Mouse (Mus musculus) liver, embryonic 16.5 days (tissue): Measurements from ENCODE around the gene Mtmr1. TPM values are rescaled to one million over a fixed set of nuclear protein-coding genes. Genes with fewer than 3 reads are reported as not detected.

Experiments used
- ATAC-seq: fragments of 200-750 bp; cut with Nextera tagmentation; 2 replicates; pipeline ENCODE4 v1.8.0; 2017; ENCODE audit warnings: low read depth, mild to moderate bottlenecking, moderate number of reproducible peaks, moderate library complexity
- H3K27ac ChIP-seq: fragments of 300-500 bp; sonication (generic); 2 replicates; pipeline ENCODE4 v1.5.1; 2014; ENCODE audit warnings: mild to moderate bottlenecking, low read length
- H3K27me3 ChIP-seq: fragments of 300-500 bp; sonication (generic); 2 replicates; pipeline ENCODE4 v1.6.1; 2014; ENCODE audit warnings: low read depth, low read length, mixed read lengths; ENCODE audit not compliant: control insufficient read depth, insufficient read depth
- H3K36me3 ChIP-seq: fragments of 300-500 bp; sonication (generic); 2 replicates; pipeline ENCODE4 v1.6.1; 2014; ENCODE audit warnings: mild to moderate bottlenecking; ENCODE audit not compliant: control insufficient read depth, insufficient read depth
- H3K4me1 ChIP-seq: fragments of 300-500 bp; sonication (generic); 2 replicates; pipeline ENCODE4 v1.6.1; 2014; ENCODE audit warnings: low read depth, low read length, mixed read lengths; ENCODE audit not compliant: control insufficient read depth
- H3K4me2 ChIP-seq: fragments of 300-500 bp; sonication (generic); 2 replicates; pipeline ENCODE4 v1.6.1; 2014; ENCODE audit warnings: low read depth, low read length, mixed read lengths
- H3K4me3 ChIP-seq: fragments of 300-500 bp; sonication (generic); 2 replicates; pipeline ENCODE4 v1.5.1; 2014; ENCODE audit warnings: low read depth, mild to moderate bottlenecking, low read length
- H3K9ac ChIP-seq: fragments of 300-500 bp; sonication (generic); 2 replicates; pipeline ENCODE4 v1.6.1; 2014; ENCODE audit warnings: low read depth, low read length
- H3K9me3 ChIP-seq: fragments of 300-500 bp; sonication (generic); replicated peaks from 2 replicates; pipeline ENCODE4 v1.6.1; 2016; ENCODE audit warnings: low read length; ENCODE audit not compliant: control insufficient read depth
- WGBS: fragments of 180-500 bp; shearing (Covaris S2); extraction: QIAGEN DNeasy Blood & Tissue Kit; methylation state at CpG from one replicate; pipeline ENCODE4 v1.1.7; 2014; ENCODE audit not compliant: insufficient replicate concordance; 5-methylcytosine and 5-hydroxymethylcytosine counted together
- polyA plus RNA-seq: library from polyadenylated mRNA; unstranded; fragments of >200 nt; fragmentation: Nextera tagmentation; extraction: Ambion mirVana; gene quantifications from 2 replicates; pipeline ENCODE4 v1.2.1, GENCODE M21; 2015

Gene Mtmr1
- polyA plus RNA-seq, 1 experiment from 2014 or later: 5.3 TPM

DNA sequence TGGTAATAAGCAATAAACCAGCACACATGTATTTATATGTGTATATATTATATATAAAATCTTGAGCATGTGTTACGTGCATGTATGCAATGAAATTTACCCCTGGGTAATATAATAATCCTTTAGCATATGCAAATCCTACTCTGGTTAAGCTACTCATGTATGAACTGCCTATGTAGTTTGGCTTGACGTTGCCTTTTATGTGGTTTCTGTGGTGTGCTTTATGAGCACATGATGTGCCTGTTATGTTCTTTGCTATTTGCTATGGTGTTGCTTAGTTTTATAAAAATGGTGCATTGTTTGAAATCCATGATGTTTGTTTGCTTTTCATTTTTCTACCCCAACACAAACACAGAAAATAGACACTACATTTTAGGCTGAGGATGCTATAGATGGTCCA, 13.9 kb downstream of the Mtmr1 start:
- no peak for ATAC-seq
- Histone ChIP-seq H3K4me1 (no peaks in the 10 kb centered on the region), H3K9ac (no peak overlapping the region), H3K27ac (no peak overlapping the region), H3K36me3 (no peaks in the 10 kb centered on the region), H3K9me3 (no peaks in the 10 kb centered on the region), H3K27me3 (no peaks in the 10 kb centered on the region), H3K4me2 (no peak overlapping the region), H3K4me3 (no peak overlapping the region)
- 54% methylated on average over 2 of the region's 2 CpGs for WGBS

DNA sequence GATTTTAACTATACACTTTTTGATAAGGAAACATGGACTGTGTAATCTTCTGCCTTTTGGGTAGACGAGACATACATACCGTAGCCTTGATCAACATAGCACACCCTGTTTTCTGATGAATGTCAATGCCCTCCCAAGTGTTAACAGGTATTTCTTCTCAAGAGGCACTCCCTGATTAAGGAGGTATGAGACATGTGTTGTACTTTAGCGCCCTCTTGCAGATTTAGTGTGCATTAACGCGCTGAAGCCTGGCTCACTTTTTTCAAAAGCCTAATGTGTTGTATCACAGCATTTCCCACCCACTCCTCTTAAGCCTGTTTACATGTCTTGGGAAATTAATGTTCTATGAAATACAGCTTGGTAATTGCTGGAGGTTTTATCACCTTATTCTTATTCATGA, 17.0 kb downstream of the Mtmr1 start:
- H3K4me3 ChIP-seq: no peak overlapping the region
- H3K4me2 ChIP-seq: no peak overlapping the region
- no peaks in the 10 kb centered on the region for H3K27me3 ChIP-seq
- no peak for ATAC-seq
- H3K36me3 ChIP-seq: no peaks in the 10 kb centered on the region
- H3K4me1 ChIP-seq: no peaks in the 10 kb centered on the region
- 42% methylated on average over 5 of the region's 5 CpGs for WGBS
- H3K9ac ChIP-seq: no peak overlapping the region
- no peaks in the 10 kb centered on the region for H3K9me3 ChIP-seq
- no peak overlapping the region for H3K27ac ChIP-seq

DNA sequence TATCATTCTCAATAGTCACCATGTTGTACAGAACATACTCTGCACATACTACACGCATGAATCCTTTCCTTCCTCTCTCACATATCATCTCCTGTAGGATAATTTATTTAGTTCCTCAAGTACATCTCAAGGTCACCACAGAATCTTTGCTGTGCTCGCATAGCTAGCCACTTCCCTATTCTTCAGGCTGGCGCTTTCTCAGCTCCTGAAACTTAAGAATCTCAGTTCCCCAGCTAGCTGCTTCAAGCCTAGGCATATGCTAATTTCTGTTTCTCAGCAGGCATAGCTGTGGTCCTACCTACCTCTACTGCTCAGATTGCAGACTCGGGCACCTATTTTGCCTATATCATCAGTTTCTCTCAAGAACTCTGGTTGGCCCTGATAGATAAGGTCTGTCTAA, 31.8 kb downstream of the Mtmr1 start:
- Histone ChIP-seq H3K4me1 (no peaks in the 10 kb centered on the region), H3K4me3 (no peak overlapping the region), H3K27me3 (no peaks in the 10 kb centered on the region), H3K36me3 (0 out of 2 replicates have a peak, but pooled peaks cover 2% of the 10 kb centered on the region), H3K9ac (no peak overlapping the region), H3K9me3 (no peaks in the 10 kb centered on the region), H3K4me2 (no peak overlapping the region), H3K27ac (no peak overlapping the region)
- WGBS: 49% methylated on average over 4 of the region's 4 CpGs
- no peak for ATAC-seq

DNA sequence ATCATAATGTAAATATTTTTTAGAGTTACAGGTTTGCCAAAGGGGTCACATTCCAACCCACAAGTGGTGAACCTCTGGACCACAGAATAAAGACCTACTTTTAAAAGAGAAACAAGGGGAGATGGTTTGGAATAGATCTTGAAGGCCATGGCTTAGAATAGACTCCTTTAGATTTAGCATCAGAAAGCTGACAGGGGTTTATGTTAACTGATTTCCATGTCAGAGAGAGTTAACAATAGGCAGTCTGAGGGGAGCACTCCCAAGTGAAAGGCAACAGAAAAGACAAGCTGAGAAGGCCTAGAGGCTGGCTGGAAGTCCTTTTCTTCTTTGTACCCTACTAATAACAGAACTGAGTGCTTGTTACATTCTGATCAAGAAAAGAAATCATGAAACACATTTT, 41.7 kb downstream of the Mtmr1 start:
- no peaks in the 10 kb centered on the region for H3K4me1 ChIP-seq
- no peak overlapping the region for H3K4me3 ChIP-seq
- H3K4me2 ChIP-seq: no peak overlapping the region
- H3K9me3 ChIP-seq: no peaks in the 10 kb centered on the region
- H3K9ac ChIP-seq: no peak overlapping the region
- H3K27me3 ChIP-seq: no peaks in the 10 kb centered on the region
- H3K36me3 ChIP-seq: peaks cover 3% of the 10 kb centered on the region
- H3K27ac ChIP-seq: no peak overlapping the region
- no peak for ATAC-seq

DNA sequence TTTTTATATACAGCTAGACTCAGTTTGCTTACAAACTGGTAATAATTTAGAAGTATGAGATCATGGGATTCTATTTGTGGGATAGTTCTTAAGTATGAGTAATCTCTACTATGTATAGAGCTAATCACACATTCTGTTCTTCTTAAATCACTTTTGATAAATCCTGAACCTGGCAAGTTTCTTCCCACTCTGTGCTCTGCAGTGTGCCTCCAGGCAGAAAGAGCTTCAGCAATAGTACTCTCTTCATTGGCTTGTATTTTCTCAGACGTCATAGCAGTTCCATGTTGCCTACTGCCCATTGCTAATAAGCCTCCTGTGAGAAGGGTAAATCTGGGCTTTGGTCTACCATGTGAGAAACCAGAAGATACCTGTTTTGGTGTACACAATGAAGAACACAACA, 43.8 kb downstream of the Mtmr1 start:
- no peaks in the 10 kb centered on the region for H3K36me3 ChIP-seq
- no peaks in the 10 kb centered on the region for H3K27me3 ChIP-seq
- H3K4me2 ChIP-seq: no peak overlapping the region
- H3K27ac ChIP-seq: no peak overlapping the region
- H3K4me3 ChIP-seq: no peak overlapping the region
- H3K9ac ChIP-seq: no peak overlapping the region
- no peaks in the 10 kb centered on the region for H3K9me3 ChIP-seq
- no peak for ATAC-seq
- H3K4me1 ChIP-seq: no peaks in the 10 kb centered on the region
- 67% methylated on average over 1 of the region's 1 CpGs for WGBS

DNA sequence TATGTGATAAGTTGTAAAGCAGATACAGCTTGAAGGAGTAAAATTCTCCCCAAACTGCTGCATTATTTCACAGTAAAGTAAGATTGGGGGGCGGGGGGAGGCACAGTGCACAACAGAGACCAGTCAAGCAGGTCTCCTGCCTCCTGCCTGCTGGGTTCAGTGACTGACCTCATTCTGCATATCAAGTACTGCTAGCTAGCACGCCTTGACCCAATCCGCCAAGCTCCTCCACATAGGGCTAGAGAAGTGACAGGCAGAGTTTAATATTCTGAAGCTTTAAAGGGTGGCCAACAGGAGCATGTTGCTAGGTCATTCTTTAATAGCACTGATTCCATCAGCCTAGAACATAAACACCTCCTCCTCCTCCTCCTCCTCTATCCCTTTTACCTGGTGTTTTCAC, 48.2 kb downstream of the Mtmr1 start:
- H3K9me3 ChIP-seq: no peaks in the 10 kb centered on the region
- ATAC-seq: no peak
- H3K27ac ChIP-seq: no peak overlapping the region
- no peak overlapping the region for H3K9ac ChIP-seq
- H3K4me2 ChIP-seq: no peak overlapping the region
- no peaks in the 10 kb centered on the region for H3K36me3 ChIP-seq
- no peaks in the 10 kb centered on the region for H3K4me1 ChIP-seq
- 64% methylated on average over 3 of the region's 3 CpGs for WGBS
- no peak overlapping the region for H3K4me3 ChIP-seq
- no peaks in the 10 kb centered on the region for H3K27me3 ChIP-seq

DNA sequence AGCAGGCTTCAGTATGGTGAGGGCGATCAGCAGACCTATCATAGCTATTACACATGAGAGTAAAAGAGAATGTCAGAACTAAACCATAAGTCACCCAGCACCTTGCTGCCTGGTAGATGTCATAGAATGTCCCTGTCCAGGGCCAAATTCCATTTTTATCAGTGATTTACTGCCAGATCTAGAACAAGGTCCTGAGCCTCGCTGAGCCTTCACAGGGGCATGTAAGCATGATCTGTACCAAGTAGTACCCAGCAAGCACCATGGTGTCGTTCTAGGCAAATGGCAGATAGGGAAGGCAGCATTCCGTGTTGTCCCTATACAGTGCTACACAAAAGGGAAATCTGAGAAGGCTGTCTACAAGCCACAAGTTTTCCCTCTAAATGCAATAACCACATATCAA, 49.1 kb downstream of the Mtmr1 start:
- WGBS: 81% methylated on average over 4 of the region's 4 CpGs

DNA sequence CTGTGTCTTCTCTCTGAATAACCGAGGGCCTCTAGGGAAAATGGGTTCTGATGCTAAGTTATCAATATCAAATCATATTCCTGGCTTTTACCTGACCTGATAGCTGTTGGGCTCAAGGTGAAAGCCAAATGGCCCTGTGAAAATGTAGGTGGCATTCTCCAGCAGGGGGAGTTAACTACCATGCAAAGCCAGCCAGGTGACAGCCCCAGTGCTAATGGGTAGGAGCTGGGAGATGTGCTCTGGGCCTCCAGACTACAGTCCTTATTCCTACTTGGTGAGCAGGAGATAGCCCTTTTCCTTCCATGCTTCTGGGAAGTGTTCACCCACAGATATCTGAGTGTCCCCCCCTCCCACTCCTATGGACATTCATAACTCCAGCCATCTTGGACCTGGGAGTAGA, 60.3 kb downstream of the Mtmr1 start:
- no peak for ATAC-seq
- Histone ChIP-seq H3K4me1 (no peaks in the 10 kb centered on the region; the same call in 1 of the 2 replicates), H3K27me3 (no peaks in the 10 kb centered on the region), H3K4me2 (no peak overlapping the region), H3K27ac (no peak overlapping the region), H3K36me3 (no peaks in the 10 kb centered on the region), H3K9ac (no peak overlapping the region), H3K4me3 (no peak overlapping the region), H3K9me3 (no peaks in the 10 kb centered on the region)
- 43% methylated on average over 1 of the region's 1 CpGs for WGBS

More for the DNA sequence above, 49.1 kb downstream of the Mtmr1 start:
- Histone ChIP-seq H3K36me3 (no peaks in the 10 kb centered on the region), H3K27ac (no peak overlapping the region), H3K9ac (no peak overlapping the region), H3K4me2 (no peak overlapping the region), H3K4me3 (no peak overlapping the region), H3K9me3 (no peaks in the 10 kb centered on the region), H3K27me3 (no peaks in the 10 kb centered on the region), H3K4me1 (no peaks in the 10 kb centered on the region)
- no peak for ATAC-seq

DNA sequence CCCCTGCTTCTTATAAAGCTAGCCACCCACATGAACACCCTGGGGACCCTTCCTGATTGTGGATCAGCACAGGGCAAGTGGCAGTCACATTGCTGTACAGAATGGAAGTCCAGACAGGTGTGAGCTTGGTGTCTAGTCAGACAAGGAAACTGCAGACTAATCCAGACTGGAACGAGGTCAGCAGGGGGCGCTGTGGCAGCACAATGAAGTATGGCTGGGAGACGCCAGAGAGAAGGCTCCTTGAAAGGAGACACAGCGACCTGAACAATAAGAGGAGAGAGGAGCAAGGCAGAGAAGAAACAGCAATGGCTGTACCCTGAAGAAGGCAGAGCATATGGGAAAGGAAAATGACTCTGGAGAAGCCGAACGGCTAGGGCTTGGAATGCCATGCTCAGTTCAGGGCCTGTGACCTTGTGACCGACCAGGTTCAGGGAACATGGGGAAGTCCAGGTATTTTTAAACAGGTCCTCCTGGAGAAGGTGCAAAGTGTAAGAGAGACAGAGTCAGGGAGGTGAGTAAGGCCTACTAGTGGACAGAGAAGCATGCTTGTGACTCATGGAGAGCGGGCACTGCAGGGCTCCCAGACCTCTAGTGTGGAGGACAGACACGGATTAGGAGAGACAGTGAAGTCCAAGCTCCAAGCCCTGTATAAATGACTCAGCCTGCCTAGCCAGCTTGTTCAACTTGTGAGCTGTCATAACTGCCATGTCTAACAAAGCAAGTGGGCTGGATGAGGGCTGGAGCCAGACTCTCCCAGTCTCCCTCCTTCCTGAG, 61.4 kb downstream of the Mtmr1 start:
- ATAC-seq: peak; percentile 24; the same call in 1 of the 2 replicates
- Histone ChIP-seq H3K9me3 (no peaks in the 10 kb centered on the region), H3K4me3 (no peak overlapping the region), H3K4me1 (no peaks in the 10 kb centered on the region; the same call in 1 of the 2 replicates), H3K27me3 (no peaks in the 10 kb centered on the region), H3K9ac (no peak overlapping the region), H3K27ac (no peak overlapping the region), H3K4me2 (no peak overlapping the region), H3K36me3 (no peaks in the 10 kb centered on the region)
- 42% methylated on average over 9 of the region's 9 CpGs for WGBS
